Mouse (Mus musculus) cerebral cortex, adult 2 months (tissue): ENCODE results near the gene Tufm.

Source experiments
- WGBS: fragments of 180-500 bp; shearing (Covaris S2); methylation state at CpG from one replicate; pipeline ENCODE4 v1.1.7; 2018; 5-methylcytosine and 5-hydroxymethylcytosine counted together

Tufm gene

DNA sequence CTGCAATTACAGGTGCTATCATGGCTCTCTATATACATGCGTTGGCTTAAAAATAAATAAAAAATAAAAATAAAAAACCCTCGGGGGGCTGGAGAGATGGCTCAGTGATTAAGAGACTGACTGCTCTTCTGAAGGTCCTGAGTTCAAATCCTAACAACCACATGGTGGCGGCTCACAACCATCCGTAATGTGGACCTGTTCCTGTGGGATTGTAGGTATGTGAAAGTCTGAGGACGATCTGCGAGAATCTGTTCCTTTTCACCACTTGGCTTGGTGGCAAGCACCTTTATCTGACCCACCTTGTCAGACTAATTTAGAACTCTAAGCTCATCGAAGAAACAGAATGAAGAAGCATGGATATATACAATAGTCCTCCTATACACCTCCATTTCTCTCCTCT lies 12.3 kb downstream of the Tufm start:
- WGBS = 91% methylated on average over 7 of the region's 7 CpGs

DNA sequence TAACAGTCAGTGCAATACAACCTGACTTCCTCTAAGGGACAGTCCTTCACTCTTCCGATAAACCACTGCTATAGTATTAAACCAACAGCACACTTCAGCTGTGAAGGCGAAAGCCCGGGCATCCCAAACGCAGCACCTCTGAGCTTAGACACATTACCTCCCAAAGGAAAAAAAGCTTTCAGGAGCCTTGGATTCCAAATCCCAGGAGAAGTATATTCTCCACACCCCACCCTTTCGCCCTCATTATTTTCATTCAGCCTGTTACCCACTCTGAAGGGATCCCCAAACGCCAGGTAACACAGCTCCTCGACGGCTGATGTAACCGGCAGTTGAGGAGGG lies 14.5 kb downstream of the Tufm start:
- 1% methylated on average over 9 of the region's 9 CpGs for WGBS

DNA sequence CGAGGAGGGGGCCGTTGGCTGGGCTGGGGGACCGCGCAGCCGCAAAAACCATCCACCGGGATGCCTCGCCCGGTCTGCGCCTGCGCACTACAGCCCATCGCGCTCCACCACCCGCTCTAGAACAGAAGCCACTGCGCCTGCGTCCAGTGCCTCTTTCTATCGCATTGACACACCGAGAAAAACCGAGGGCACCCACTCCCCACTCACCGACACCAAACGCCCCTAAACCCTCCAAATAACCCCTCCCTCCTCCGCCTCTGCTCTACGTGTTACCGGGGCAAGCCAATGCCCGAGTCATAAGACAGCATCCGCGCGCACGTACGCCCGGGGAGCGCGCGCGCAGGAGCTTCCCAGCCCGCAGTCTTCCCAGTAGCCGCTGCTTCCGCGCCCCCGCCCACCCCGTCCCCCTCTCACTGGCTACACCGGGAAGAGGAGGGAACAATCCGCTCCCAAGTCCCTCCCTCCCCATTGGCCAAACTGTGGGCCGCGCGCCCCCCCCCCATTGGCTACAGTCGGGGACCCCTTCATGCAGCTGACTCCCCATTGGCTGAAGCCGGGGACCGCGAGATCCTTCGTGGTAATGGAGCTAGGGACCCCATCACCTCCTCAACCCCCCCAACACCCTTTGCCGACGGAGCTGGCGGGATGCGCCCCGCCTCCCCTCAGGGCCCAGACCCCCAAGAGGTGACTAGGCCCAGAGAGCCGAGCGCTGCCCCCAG lies 15.0 kb downstream of the Tufm start:
- WGBS = under 1% methylated on average over 56 of the region's 57 CpGs

DNA sequence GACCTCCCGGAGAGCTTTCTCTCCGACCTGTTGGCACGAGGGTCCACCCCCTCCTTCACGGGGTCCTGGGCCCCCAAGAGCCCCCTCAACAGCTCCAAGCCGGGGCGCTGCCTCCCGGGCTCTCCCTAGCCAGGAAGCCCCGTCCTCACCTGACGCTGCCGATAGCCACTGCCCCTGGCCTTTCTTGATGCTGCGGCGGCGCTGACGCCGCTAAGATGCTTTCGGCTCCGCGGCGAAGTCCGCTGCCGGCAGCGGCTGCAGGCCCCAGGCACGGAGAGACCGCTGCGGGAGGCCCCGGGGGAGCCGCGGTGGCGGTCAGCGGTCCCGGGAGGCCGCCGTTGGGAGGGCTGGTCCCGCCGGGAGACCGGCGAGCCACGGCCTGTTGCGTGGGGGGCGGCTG lies 15.6 kb downstream of the Tufm start:
- 1% methylated on average over 39 of the region's 40 CpGs for WGBS

DNA sequence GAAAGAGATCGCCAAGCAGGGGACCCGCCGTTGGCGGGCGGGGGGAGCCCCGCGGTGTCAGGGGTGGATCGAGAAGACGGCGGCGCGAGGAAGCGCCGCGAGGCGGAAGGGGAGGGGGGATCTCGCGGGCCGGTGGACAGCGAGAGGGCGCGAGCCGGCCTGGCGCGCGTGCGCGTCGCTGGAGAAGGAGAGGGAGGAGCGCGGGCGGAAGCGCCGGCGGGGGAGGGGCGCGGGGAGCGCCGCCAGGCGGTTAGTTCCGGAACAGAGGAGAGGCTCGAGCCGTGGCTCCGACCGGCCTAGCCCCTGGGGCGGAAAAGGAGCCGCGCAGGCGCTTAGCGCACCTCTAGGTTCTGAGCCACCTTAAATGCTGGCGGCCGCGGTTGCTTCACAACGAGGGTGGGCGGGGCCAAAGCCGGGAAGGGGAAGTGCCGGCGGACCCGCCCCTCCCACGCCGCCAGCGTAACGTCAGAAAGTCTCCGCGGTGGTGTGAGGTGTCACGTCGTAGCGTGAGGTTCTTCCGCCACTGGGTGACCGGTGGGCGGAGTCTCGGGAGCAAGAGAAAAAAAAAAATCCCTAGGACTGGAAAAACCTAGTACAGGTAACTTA lies 16.2 kb downstream of the Tufm start, which contains the start of gene Atxn2l:
Gene Atxn2l (minus strand): TSS at position 165 of the 606 bp plus-strand sequence.
- under 1% methylated on average over 68 of the region's 72 CpGs for WGBS

DNA sequence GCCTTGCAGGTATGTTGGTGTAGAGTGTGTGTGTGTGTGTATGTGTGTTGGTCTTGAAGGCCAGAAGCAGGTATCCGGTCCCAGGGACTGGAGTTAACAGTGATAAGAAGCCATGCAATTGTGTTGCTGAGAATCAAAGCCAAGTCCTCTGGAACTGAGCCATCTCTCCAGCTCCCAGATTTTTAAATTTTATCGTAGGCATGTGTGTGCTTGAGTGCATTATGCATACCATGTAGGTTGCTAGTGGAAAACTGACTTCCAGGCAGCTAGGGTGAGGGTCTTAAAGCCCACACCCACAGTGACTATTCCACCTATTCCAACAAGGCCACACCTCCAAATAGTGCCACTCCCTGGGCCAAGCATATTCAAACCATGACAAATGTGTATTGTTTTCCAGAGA lies 17.8 kb downstream of the Tufm start:
- 56% methylated on average over 2 of the region's 2 CpGs for WGBS

DNA sequence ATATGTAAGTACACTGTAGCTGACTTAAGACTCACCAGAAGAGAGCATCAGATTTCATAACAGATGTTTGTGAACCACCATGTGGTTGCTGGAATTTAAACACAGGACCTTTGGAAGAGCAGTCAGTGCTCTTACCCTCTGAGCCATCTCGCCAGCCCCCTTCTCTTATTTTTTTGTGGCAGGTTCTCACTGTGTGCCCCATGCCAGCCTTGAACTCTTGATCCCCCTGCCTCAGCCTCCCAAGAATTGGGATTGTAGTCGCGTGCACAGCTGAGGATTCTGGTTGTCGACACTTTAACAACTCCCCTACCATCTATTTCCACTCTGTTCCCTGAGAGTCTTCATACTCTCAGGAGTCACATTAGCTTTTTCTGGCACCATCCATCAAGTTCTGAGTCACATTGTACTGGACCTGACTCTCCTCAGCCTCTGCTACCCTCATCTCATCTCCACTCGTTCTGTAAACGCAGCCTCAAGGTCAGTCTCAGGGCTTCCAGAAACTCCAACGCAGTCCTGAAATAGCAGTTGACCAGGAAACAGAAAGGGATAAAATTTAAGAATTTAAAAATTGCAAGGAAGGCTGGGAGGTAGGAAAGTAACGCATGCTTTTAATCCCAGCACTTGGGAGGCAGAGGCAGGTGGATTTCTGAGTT lies 20.1 kb downstream of the Tufm start:
- WGBS = 89% methylated on average over 8 of the region's 8 CpGs

DNA sequence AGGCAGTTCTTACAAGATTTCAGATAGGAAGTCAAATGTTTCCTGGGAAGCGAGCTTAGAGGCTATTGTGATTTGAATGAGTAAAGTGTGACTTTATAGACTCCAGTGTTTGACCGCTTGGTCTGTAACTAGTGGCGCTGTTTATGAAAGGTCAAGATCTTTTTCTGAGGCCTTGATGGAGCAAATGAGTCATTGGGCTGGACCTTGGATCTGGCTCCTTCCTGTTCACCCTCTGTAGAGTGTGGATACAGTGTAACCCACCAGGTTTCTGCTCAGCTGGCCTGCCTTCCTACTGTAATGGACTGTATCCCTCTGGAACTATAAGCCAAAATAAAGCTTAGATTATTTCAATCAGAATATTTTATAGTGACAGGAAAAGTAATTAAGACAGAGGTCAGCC lies 24.1 kb downstream of the Tufm start:
- 87% methylated on average over 3 of the region's 3 CpGs for WGBS

DNA sequence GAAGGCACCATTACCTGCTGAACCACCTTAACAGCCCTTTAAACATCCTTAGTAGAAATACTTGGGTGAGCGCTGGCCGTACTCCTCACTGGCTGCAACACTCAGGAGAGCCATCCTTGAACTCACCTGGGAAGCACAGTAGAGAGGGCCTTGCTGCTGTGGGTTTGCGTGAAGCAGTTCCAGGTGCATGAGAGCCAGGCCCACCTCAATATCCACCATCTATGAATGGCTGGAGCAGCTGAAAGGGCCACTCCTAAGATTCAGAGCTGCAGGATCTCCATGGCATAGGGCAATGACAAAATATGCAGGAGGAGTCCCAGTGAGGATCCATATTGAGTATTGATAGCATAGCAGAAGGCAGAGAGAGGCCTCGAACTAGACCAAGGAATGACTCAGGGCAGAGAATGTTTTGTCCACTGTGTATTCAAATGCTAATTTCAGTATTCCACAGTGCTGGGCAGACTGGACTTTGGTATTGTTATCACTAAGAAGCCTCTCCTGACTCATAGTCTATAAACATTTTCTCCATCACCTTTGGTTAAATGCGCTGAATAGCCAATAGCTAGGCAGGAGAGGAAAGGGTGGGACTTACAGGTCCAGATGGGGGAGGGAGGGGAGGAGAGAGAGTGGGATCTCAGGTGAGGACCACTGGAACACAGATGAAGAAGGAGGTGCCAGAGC lies 31.2 kb downstream of the Tufm start:
- WGBS = 87% methylated on average over 5 of the region's 5 CpGs

DNA sequence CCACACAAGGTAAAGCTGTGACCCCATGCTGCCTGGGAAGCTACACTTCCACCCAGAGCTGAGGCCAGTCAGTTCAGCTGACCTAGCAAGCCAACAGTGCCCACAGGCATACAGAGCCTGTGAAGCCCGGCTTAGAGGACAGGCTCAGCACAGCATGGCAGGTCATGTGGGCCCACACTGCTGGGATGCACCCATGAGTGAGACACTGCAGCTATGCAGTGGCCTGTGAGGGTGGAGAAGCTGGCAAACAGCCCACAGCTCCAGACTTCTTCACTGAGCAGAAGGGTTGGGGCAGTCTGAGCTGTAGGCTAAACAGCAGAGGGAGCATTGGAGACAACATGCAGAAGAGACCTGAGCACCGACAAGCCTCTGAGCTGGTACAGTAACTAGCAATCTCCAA lies 32.4 kb downstream of the Tufm start:
- WGBS = 50% methylated on average over 2 of the region's 2 CpGs

DNA sequence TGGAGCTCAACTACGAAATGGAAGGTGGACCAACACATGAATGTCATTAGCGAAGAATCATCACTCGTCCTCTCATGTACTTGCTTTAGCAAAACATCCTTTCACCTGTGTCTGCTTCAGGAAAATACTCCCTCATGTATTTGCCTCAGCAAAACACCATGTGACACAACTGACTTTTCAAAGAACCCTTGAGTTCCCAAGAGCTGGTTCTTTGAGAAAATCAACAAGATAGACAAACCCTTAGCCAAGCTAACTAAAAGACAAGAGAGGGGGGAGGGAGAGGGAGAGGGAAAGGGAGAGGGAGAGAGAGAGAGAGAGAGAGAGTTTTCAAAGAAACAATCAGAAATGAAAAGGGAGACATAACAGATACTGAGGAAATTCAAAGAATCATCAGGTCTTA lies 36.2 kb downstream of the Tufm start:
- WGBS = 78% methylated on average over 3 of the region's 3 CpGs

DNA sequence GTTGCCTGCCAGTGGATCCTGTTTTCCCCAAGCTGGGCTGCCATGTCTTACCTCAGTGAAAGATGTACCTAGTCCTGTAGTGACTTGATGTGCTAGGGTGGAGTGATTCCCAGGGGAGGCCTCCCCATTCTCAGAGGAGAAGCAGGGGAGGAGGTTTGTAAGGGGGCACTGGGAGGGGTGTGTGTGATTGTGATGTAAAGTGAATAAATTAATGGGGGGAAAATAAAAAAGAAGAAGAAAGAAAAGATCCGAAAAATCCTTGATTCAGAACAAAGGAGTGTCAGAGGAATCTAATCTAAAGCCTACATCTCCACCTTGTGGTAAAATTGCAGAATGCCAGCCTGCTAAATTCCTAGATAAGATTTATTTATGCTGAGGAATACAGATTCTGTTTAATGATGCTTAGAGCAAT lies 41.0 kb downstream of the Tufm start:
- 2% methylated on average over 1 of the region's 1 CpGs for WGBS

DNA sequence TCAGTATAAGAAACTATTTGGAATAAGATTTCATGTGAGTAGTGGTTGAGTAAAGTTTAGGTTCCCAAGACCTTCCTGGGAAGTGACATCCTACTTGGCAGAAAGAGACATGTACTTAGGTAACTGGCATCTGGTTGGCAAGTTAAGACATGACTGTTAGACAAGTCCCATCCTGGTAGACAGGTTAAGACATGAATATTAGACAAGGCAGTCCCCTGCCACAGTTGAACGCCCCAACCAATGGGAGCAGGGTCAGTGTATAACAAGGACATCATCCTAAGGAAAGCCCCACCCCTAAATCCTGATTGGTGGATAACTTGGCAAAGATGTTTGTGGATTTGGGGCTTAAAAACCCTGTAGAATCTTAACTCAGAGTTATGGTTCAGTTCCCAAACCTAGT lies 46.3 kb downstream of the Tufm start:
- 88% methylated on average over 1 of the region's 1 CpGs for WGBS

DNA sequence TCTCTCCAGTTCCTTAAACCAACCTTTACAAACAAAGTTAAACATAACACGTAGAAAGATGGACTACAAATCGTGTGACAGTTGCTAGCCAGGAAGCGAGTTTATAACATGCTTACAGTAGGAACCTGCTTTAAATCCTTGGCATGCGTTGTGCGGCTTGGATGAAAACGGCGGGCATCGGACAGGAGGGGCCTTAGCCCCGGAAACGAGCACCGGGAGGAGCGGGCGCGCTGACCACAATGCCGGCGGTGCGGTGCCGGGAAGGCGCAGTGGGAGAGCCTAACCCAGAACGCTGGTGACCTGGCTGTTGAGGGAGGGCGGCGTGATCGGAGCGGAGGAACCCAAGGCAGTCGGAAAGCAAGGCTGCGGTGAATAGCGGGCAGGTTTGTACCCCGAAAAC lies 48.6 kb downstream of the Tufm start:
- WGBS = 3% methylated on average over 28 of the region's 28 CpGs

DNA sequence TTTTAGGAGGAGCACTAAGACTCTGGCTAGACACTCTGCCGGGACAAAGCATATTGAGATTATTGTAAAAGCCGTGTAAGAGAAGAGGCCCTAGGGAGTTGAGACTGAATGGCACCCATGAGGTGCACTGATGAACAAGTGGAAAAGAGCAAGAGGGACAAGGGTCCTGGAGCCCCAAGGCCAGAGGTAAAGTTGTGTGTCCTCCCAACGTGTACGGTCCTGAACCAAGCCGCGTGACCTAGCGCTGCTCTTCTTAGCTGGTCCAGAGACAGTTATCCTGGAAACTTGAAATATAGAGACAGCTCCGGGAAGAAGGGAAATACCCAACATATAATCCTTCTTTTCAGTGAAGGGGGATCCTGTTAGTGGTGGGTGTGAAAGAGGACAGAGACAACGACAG lies 49.3 kb downstream of the Tufm start:
- WGBS = 56% methylated on average over 9 of the region's 9 CpGs

DNA sequence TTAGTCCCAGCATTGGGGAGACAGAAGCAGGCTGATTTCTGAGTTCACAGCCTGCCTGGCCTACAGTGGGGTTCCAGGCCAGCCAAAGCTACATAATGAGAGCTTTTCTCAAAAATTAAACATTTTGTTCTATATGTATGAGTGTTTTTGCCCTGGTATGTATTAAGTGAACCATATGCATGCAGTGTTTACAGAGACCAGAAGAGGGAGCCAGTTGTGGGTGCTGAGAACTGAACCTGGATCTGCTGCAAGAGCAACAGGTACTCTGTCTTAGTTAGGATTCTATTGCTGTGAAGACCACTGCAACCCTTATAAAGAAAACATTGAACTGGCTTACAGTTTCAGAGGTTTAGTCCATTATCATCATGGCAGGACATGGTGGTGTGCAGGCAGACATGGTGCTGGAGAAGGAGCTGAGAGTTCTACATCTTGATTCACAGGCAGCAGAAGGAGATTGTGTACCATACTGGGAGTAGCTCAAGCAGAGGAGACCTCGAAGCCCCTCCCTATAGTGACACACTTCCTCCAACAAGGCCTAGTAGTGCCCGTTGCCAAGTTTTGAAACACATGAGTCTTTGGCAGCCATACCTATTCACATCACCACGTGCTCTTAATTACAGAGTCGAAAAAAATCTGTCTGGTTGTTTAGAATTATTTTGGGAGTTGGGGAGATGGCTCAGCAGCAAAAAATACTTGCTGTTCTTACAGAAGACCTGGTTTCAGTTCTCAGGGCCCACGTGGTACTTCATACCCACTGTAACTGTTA lies 50.8 kb downstream of the Tufm start:
- 39% methylated on average over 5 of the region's 5 CpGs for WGBS
